Mouse (Mus musculus): ENCODE measurements around the gene Gm10959.

- TF ChIP-seq CTCF (IDR thresholded peaks at IDR 0.05; ENCODE audit: extremely low read depth, insufficient read depth, insufficient read length, insufficient replicate concordance) (no peak), POLR2A (IDR thresholded peaks at IDR 0.05; ENCODE audit: low read depth, low read length) (no peak)
Measured at GRCm38 (mm10) chr3:122964301-122964700, 45.1 kb upstream of the Gm10959 start.

Data from spleen, adult 2 months (tissue).